Mouse (Mus musculus): ENCODE measurements around the gene Col9a2. TPM values are rescaled to one million over a fixed set of nuclear protein-coding genes. Genes with fewer than 3 reads are reported as not detected.
A peak's percentile ranks its signal among the peaks of the same experiment; 100 is the strongest.

Gene Col9a2
- total RNA-seq, 2 experiments from 2014 or later = 3.0 TPM

DNA sequence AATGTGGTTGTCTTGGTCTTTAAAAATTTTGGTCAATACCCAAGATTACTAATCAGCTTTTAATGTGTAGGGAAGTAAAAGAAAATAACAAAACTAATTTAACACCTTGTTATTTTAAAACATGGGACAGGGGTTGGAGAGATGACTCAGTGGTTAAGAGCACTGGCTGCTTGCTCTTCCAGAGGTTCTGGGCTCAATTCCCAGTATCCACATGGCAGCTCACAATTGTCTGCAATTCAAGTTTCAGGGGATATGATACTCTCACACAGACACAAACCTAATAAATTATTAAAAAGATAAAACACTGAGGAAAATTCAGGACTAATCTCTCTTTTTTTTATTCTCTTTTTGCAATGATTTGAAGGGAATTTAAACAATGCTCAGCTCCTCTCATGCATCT is 45.3 kb downstream of the Col9a2 start:
- no peak for DNase-seq

DNA sequence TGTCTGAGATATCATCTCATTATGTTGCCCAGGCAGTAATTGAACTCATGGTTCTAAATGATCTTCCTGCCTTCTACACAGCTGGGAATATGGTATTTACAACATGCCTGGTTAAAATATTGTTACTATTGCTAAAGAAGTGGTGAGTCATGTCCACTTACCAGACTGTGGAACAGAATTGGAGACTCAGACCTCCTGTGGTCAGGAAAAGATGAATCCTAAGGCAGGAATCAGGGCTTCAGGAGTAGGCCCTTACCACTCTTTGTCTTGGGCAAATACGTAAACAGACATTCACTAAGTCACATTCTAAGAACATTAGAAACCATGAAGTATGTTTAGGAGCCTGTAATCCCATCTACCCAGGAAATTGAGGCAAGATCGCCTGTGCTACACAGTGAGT is 49.5 kb downstream of the Col9a2 start:
- no peak for DNase-seq

DNA sequence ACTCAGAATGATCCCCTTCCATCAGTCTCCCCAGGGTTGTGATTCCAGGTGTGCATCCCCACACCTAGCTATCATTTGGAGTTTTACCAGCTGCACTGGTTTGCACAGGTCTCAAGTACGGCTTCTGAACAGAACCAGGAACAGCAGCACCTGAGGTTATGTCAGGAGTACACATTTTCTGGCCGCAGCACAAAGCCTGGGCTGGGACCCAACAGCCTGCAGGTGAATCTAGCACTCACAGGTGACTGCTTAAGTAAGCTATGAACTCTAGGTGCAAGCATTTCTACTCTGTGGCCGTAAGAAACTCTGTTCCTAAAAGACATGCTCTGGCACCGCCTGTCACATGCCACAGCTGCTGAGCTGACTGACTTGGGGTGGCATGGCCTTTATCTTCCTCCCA is 51.0 kb downstream of the Col9a2 start:
- DNase-seq = no peak

DNA sequence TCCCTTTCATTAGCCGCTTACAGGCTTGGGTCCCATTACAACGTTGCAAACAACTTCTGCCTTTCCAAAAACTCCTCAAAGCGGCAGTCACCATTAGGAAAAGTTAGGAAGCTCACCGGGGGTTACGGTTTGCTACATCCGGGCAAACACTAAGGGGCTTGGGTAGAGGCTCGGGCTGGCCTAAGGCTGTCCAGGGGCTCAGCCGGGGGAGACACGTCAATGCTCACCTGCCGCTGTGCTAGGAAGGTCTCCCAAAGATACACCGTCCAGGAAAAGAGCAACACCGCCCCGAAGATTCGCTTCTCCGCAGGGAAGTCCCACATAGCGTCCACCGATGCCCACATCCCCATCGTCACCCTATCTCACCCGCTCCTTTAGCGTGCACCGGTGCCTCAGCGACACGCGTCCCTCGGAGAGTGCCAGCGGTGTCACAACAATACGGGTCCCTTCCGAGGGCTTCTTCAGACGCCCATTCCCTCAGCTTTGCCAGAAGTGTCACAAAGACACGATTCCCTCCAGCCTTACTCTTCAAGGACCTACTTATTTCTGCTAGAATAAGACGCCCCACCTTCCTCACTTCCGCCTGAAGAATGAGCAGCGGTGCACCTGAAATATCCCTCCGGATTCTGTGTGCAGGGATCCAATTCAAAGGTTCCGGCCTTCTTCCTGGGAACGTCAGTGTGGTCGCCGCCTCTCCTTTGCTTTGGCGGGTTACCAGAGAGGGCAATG is 58.6 kb downstream of the Col9a2 start, which contains the start of gene Zmpste24:
TSS of gene Zmpste24 (minus strand) at position 592 of the 729 bp plus-strand sequence.
- peak; percentile 91 for DNase-seq

DNA sequence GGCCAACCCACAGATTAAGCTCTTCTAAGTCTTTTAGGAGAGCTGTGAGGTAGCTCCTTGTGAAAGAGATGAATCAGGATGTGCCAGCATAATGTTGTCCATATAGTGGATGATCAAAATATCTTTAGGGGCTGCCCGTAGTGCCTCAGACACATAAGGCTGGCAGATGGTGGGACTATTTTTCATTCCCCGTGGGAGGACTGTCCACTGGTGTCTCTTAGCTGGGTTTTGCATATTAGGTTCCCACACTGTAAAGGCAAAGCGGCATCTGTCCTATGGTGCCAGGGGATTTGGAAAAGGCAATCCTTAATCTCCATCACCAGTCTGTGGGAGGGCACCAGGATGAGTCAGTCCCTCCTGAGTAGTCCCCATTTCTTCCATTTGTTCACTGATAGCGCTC is 64.1 kb downstream of the Col9a2 start:
- DNase-seq = no peak

Other genes starting within 250 kb of the Col9a2 start
- 10 to 100 TPM; 90.3 to 96.0 TPM for gene Nfyc, start 207.8 kb upstream of the Col9a2 start, total RNA-seq (2021)
- under 1 TPM; 0.21 to 0.29 TPM for gene Rims3, start 184.6 kb upstream of the Col9a2 start, total RNA-seq (2021)
- gene Exo5, start 114.4 kb upstream of the Col9a2 start, total RNA-seq (2021) = 1 to 10 TPM; 7.8 to 8.5 TPM
- 1 to 10 TPM; 5.6 to 6.1 TPM for gene Zfp69, start 87.7 kb upstream of the Col9a2 start, total RNA-seq (2021)
- gene Smap2, start 22.1 kb upstream of the Col9a2 start, total RNA-seq (2021) = 10 to 100 TPM; 29.2 to 31.0 TPM
- gene Zmpste24, start 58.9 kb downstream of the Col9a2 start, total RNA-seq (2021) = 10 to 100 TPM; 19.8 to 20.8 TPM
- gene Tmco2, start 69.8 kb downstream of the Col9a2 start, total RNA-seq (2021) = not detected
- gene Rlf, start 175.7 kb downstream of the Col9a2 start, total RNA-seq (2021) = 10 to 100 TPM; 22.0 to 23.1 TPM

All from heart, postnatal 4 days (tissue).